Mouse (Mus musculus) cerebellum, adult (tissue): Measurements from ENCODE around the gene Lsm4.

ENCODE experiments used
- ATAC-seq: cut with Nextera tagmentation; 2 replicates; pipeline ENCODE4 v1.9.2; 2017; ENCODE audit warnings: mild to moderate bottlenecking, moderate library complexity, mixed read lengths; ENCODE audit not compliant: insufficient number of reproducible peaks, low FRiP score, low TSS enrichment

Lsm4 gene

GRCm38 (mm10) chr8:70648921-70649320, 24.1 kb upstream of the Lsm4 start:
- ATAC-seq: no peak

GRCm38 (mm10) chr8:70649324-70649723, 23.7 kb upstream of the Lsm4 start:
- no peak for ATAC-seq

- ATAC-seq: no peak
These were observed 22.7 kb upstream of the Lsm4 start for GRCm38 (mm10) chr8:70650351-70650750.

- no peak for ATAC-seq
These were observed 19.8 kb upstream of the Lsm4 start for GRCm38 (mm10) chr8:70653226-70653625.

GRCm38 (mm10) chr8:70654121-70654520, 18.9 kb upstream of the Lsm4 start:
- ATAC-seq: no peak

- ATAC-seq: no peak
These were observed 17.6 kb upstream of the Lsm4 start for GRCm38 (mm10) chr8:70655469-70655868.

- no peak for ATAC-seq
These were observed 16.8 kb upstream of the Lsm4 start for GRCm38 (mm10) chr8:70656193-70656790.

GRCm38 (mm10) chr8:70657214-70657613, 15.8 kb upstream of the Lsm4 start:
- no peak for ATAC-seq

GRCm38 (mm10) chr8:70657739-70658138, 15.3 kb upstream of the Lsm4 start:
- ATAC-seq: no peak

GRCm38 (mm10) chr8:70658897-70659603, 14.0 kb upstream of the Lsm4 start:
- ATAC-seq: peak; percentile 33; the same call in 1 of the 2 replicates

GRCm38 (mm10) chr8:70659604-70660272, 13.3 kb upstream of the Lsm4 start:
- ATAC-seq: peak; percentile 41

- ATAC-seq: 0 out of 2 replicates have a peak, but pooled peaks have one; percentile 22
These were observed 12.7 kb upstream of the Lsm4 start, which contains the start of gene Pgpep1 for GRCm38 (mm10) chr8:70660273-70660725. Pgpep1 (minus strand) TSS chr8:70660388.

- ATAC-seq: no peak
These were observed 9.4 kb upstream of the Lsm4 start for GRCm38 (mm10) chr8:70663691-70664090.

- no peak for ATAC-seq
These were observed 8.4 kb upstream of the Lsm4 start for GRCm38 (mm10) chr8:70664631-70665030.

- no peak for ATAC-seq
These were observed 7.4 kb upstream of the Lsm4 start for GRCm38 (mm10) chr8:70665599-70665998.

- no peak for ATAC-seq
These were observed 6.0 kb upstream of the Lsm4 start for GRCm38 (mm10) chr8:70667071-70667470.

- no peak for ATAC-seq
These were observed 1.3 kb upstream of the Lsm4 start for GRCm38 (mm10) chr8:70671615-70672324.

- no peak for ATAC-seq
These were observed 546 bp upstream of the Lsm4 start for GRCm38 (mm10) chr8:70672325-70673078.

GRCm38 (mm10) chr8:70674109-70674508, 1.1 kb downstream of the Lsm4 start:
- ATAC-seq: no peak

- ATAC-seq: no peak
These were observed 1.7 kb downstream of the Lsm4 start for GRCm38 (mm10) chr8:70674716-70675115.
